Mouse (Mus musculus) E14TG2a.4 (cell line): ENCODE results near the gene Tmem135.

Experiments used
- H3K27me3 ChIP-seq: 2 replicates; pipeline ENCODE4 v1.6.1; 2014; ENCODE audit warnings: low read length, control low read depth; ENCODE audit not compliant: insufficient read depth
- H3K36me3 ChIP-seq: 2 replicates; pipeline ENCODE4 v1.6.1; 2014; ENCODE audit warnings: low read length, control low read depth; ENCODE audit not compliant: insufficient read depth
- H3K4me1 ChIP-seq: replicated peaks from 2 replicates; pipeline ENCODE4 v1.6.1; 2014; ENCODE audit warnings: low read depth, low read length, control low read depth
- H3K4me3 ChIP-seq: replicated peaks from 2 replicates; pipeline ENCODE4 v1.5.1; 2014; ENCODE audit warnings: mild to moderate bottlenecking, low read length
- H3K9me3 ChIP-seq: 2 replicates; pipeline ENCODE4 v1.6.1; 2014; ENCODE audit warnings: low read length, control low read depth
- CTCF ChIP-seq: conservative IDR thresholded peaks from 2 replicates; pipeline ENCODE4 v1.5.1; 2014; ENCODE audit warnings: low read length
- NANOG ChIP-seq: IDR thresholded peaks from 2 replicates; pipeline ENCODE4 v1.6.1; 2014; ENCODE audit warnings: borderline replicate concordance, low read length, mixed read lengths
- POU5F1 ChIP-seq: IDR thresholded peaks from 2 replicates; pipeline ENCODE4 v1.6.1; 2014; ENCODE audit warnings: low read length, borderline replicate concordance

Gene Tmem135

GRCm38 (mm10) chr7:89206165-89206564 is 197.9 kb downstream of the Tmem135 start:
- H3K4me3 ChIP-seq: no peak overlapping the region
- TF ChIP-seq CTCF (no peak), POU5F1 (no peak), NANOG (no peak)

GRCm38 (mm10) chr7:89205402-89205801 is 198.6 kb downstream of the Tmem135 start:
- H3K27me3 ChIP-seq: no peaks in the 10 kb centered on the region

More at GRCm38 (mm10) chr7:89206165-89206564, 197.9 kb downstream of the Tmem135 start:
- Histone ChIP-seq H3K4me1 (peaks cover 35% of the 10 kb centered on the region), H3K36me3 (no peaks in the 10 kb centered on the region), H3K27me3 (no peaks in the 10 kb centered on the region), H3K9me3 (no peaks in the 10 kb centered on the region)

GRCm38 (mm10) chr7:89203144-89203543 is 200.9 kb downstream of the Tmem135 start:
- no peaks in the 10 kb centered on the region for H3K36me3 ChIP-seq
- H3K9me3 ChIP-seq: no peaks in the 10 kb centered on the region
- no peak for TF ChIP-seq NANOG
- no peaks in the 10 kb centered on the region for H3K27me3 ChIP-seq
- H3K4me3 ChIP-seq: no peak overlapping the region
- peaks cover 35% of the 10 kb centered on the region for H3K4me1 ChIP-seq

More at GRCm38 (mm10) chr7:89205402-89205801, 198.6 kb downstream of the Tmem135 start:
- no peaks in the 10 kb centered on the region for H3K9me3 ChIP-seq
- no peak overlapping the region for H3K4me3 ChIP-seq
- TF ChIP-seq CTCF: no peak
- no peak for TF ChIP-seq POU5F1
- no peak for TF ChIP-seq NANOG
- H3K36me3 ChIP-seq: no peaks in the 10 kb centered on the region
- H3K4me1 ChIP-seq: peaks cover 36% of the 10 kb centered on the region

GRCm38 (mm10) chr7:89201954-89202353 is 202.1 kb downstream of the Tmem135 start:
- Histone ChIP-seq H3K36me3 (no peaks in the 10 kb centered on the region), H3K9me3 (no peaks in the 10 kb centered on the region), H3K27me3 (no peaks in the 10 kb centered on the region), H3K4me3 (no peak overlapping the region), H3K4me1 (peaks cover 35% of the 10 kb centered on the region)
- TF ChIP-seq POU5F1: no peak
- TF ChIP-seq CTCF: no peak
- TF ChIP-seq NANOG: no peak

- H3K27me3 ChIP-seq: no peaks in the 10 kb centered on the region
- H3K4me3 ChIP-seq: no peak overlapping the region
- H3K36me3 ChIP-seq: no peaks in the 10 kb centered on the region
- no peaks in the 10 kb centered on the region for H3K9me3 ChIP-seq
- H3K4me1 ChIP-seq: peaks cover 31% of the 10 kb centered on the region
- TF ChIP-seq CTCF (no peak), POU5F1 (no peak), NANOG (no peak)
These were observed 205.5 kb downstream of the Tmem135 start for GRCm38 (mm10) chr7:89198499-89198898.

GRCm38 (mm10) chr7:89193459-89193858 is 210.6 kb downstream of the Tmem135 start:
- Histone ChIP-seq H3K4me3 (no peak overlapping the region), H3K36me3 (no peaks in the 10 kb centered on the region), H3K9me3 (no peaks in the 10 kb centered on the region), H3K4me1 (no peaks in the 10 kb centered on the region), H3K27me3 (no peaks in the 10 kb centered on the region)
- no peak for TF ChIP-seq CTCF
- TF ChIP-seq POU5F1: no peak
- TF ChIP-seq NANOG: no peak

GRCm38 (mm10) chr7:89183928-89184327 is 220.1 kb downstream of the Tmem135 start:
- no peak for TF ChIP-seq CTCF
- TF ChIP-seq NANOG: no peak
- no peak for TF ChIP-seq POU5F1
- peaks cover 12% of the 10 kb centered on the region for H3K4me1 ChIP-seq
- no peaks in the 10 kb centered on the region for H3K36me3 ChIP-seq
- no peaks in the 10 kb centered on the region for H3K9me3 ChIP-seq
- H3K4me3 ChIP-seq: no peak overlapping the region
- no peaks in the 10 kb centered on the region for H3K27me3 ChIP-seq

GRCm38 (mm10) chr7:89182943-89183342 is 221.1 kb downstream of the Tmem135 start:
- TF ChIP-seq CTCF: no peak
- no peak for TF ChIP-seq POU5F1
- TF ChIP-seq NANOG: no peak
- Histone ChIP-seq H3K4me1 (peaks cover 12% of the 10 kb centered on the region), H3K4me3 (no peak overlapping the region), H3K36me3 (no peaks in the 10 kb centered on the region), H3K27me3 (no peaks in the 10 kb centered on the region), H3K9me3 (no peaks in the 10 kb centered on the region)

GRCm38 (mm10) chr7:89181285-89181684 is 222.7 kb downstream of the Tmem135 start:
- no peak for TF ChIP-seq POU5F1
- no peak for TF ChIP-seq NANOG
- TF ChIP-seq CTCF: no peak
- no peaks in the 10 kb centered on the region for H3K27me3 ChIP-seq
- H3K4me3 ChIP-seq: no peak overlapping the region
- H3K9me3 ChIP-seq: no peaks in the 10 kb centered on the region
- no peaks in the 10 kb centered on the region for H3K36me3 ChIP-seq
- H3K4me1 ChIP-seq: peaks cover 12% of the 10 kb centered on the region
